Mouse (Mus musculus) intestine, embryonic 14.5 days (tissue): Measurements from ENCODE around the gene Tmem139. TPM values are rescaled to one million over a fixed set of nuclear protein-coding genes. Genes with fewer than 3 reads are reported as not detected.

Experiments
- ATAC-seq: fragments of 200-750 bp; cut with Nextera tagmentation; replicated peaks from 2 replicates; pipeline ENCODE4 v1.8.0; 2017; ENCODE audit warnings: low read depth, moderate number of reproducible peaks, moderate TSS enrichment, moderate library complexity; ENCODE audit not compliant: low FRiP score, low TSS enrichment
- DNase-seq: peaks from one replicate; pipeline ENCODE4 v3.0.0-alpha.2; 2018; ENCODE audit warnings: low spot score
- H3K27ac ChIP-seq: fragments of 300-500 bp; sonication (generic); 2 replicates; pipeline ENCODE4 v1.5.1; 2014; ENCODE audit warnings: low read depth, mild to moderate bottlenecking, control low read depth
- H3K27me3 ChIP-seq: fragments of 300-500 bp; sonication (generic); replicated peaks from 2 replicates; pipeline ENCODE4 v1.6.1; 2014; ENCODE audit warnings: low read length, control low read depth; ENCODE audit not compliant: control insufficient read depth, insufficient read depth
- H3K36me3 ChIP-seq: fragments of 300-500 bp; sonication (generic); 2 replicates; pipeline ENCODE4 v1.6.1; 2014; ENCODE audit warnings: low read length, control low read depth; ENCODE audit not compliant: control insufficient read depth, insufficient read depth
- H3K4me1 ChIP-seq: fragments of 300-500 bp; sonication (generic); replicated peaks from 2 replicates; pipeline ENCODE4 v1.6.1; 2014; ENCODE audit warnings: low read length, control low read depth, mixed read lengths; ENCODE audit not compliant: control insufficient read depth, insufficient read depth
- H3K4me2 ChIP-seq: fragments of 300-500 bp; sonication (generic); 2 replicates; pipeline ENCODE4 v1.6.1; 2014; ENCODE audit warnings: low read length
- H3K4me3 ChIP-seq: fragments of 300-500 bp; sonication (generic); 2 replicates; pipeline ENCODE4 v1.5.1; 2014; ENCODE audit warnings: low read depth, low read length, control low read depth, mixed read lengths
- H3K9ac ChIP-seq: fragments of 300-500 bp; sonication (generic); 2 replicates; pipeline ENCODE4 v1.6.1; 2014; ENCODE audit warnings: mild to moderate bottlenecking, low read length
- H3K9me3 ChIP-seq: fragments of 300-500 bp; sonication (generic); 2 replicates; pipeline ENCODE4 v1.6.1; 2016; ENCODE audit warnings: low read length, control low read depth; ENCODE audit not compliant: control insufficient read depth
- WGBS: fragments of 180-500 bp; shearing (Covaris S2); extraction: QIAGEN DNeasy Blood & Tissue Kit; methylation state at CpG from one replicate; pipeline ENCODE4 v1.1.7; 2014; 5-methylcytosine and 5-hydroxymethylcytosine counted together
- polyA plus RNA-seq: library from polyadenylated mRNA; unstranded; fragments of >200 nt; fragmentation: Nextera tagmentation; extraction: Ambion mirVana; gene quantifications from 2 replicates; pipeline ENCODE4 v1.2.1, GENCODE M21; 2014

The Tmem139 gene
- polyA plus RNA-seq, 1 experiment from 2014 or later: 2.8 TPM

- WGBS: under 1% methylated on average over 46 of the region's 51 CpGs
- H3K36me3 ChIP-seq: peaks cover 26% of the 10 kb centered on the region
- H3K9me3 ChIP-seq: no peaks in the 10 kb centered on the region
- DNase-seq: peak; percentile 97
- peak within 1 kb of the TSS; percentile 86 for H3K4me2 ChIP-seq
- H3K4me3 ChIP-seq: peak within 1 kb of the TSS; percentile 71
- H3K4me1 ChIP-seq: peaks cover 4% of the 10 kb centered on the region
- no peaks in the 10 kb centered on the region for H3K27me3 ChIP-seq
- ATAC-seq: peak; percentile 98
- peak within 1 kb of the TSS; percentile 91 for H3K9ac ChIP-seq
- peak within 1 kb of the TSS; percentile 84 for H3K27ac ChIP-seq
Observed at GRCm38 (mm10) chr6:42264626-42265312, 3.0 kb downstream of the Tmem139 start, which contains the start of gene Casp2. Gene Casp2, plus strand, starts transcription at chr6:42264985.

- H3K4me3 ChIP-seq: peak overlapping the region; percentile 71
- H3K4me1 ChIP-seq: peaks cover 4% of the 10 kb centered on the region
- peak overlapping the region; percentile 91 for H3K9ac ChIP-seq
- peaks cover 35% of the 10 kb centered on the region for H3K36me3 ChIP-seq
- no peaks in the 10 kb centered on the region for H3K27me3 ChIP-seq
- peak overlapping the region; percentile 84 for H3K27ac ChIP-seq
- WGBS: under 1% methylated on average over 21 of the region's 21 CpGs
- no peak for ATAC-seq
- H3K9me3 ChIP-seq: no peaks in the 10 kb centered on the region
- no peak for DNase-seq
- peak overlapping the region; percentile 86 for H3K4me2 ChIP-seq
Observed at GRCm38 (mm10) chr6:42265391-42266330, 3.9 kb downstream of the Tmem139 start.

GRCm38 (mm10) chr6:42270817-42271216 is 9.0 kb downstream of the Tmem139 start:
- no peak overlapping the region for H3K4me3 ChIP-seq
- no peak overlapping the region for H3K9ac ChIP-seq
- H3K4me2 ChIP-seq: no peak overlapping the region
- peaks cover 82% of the 10 kb centered on the region for H3K36me3 ChIP-seq
- ATAC-seq (no peak), DNase-seq (no peak)
- no peaks in the 10 kb centered on the region; the same call in 1 of the 2 replicates for H3K4me1 ChIP-seq
- H3K9me3 ChIP-seq: no peaks in the 10 kb centered on the region
- no peak overlapping the region for H3K27ac ChIP-seq
- no peaks in the 10 kb centered on the region for H3K27me3 ChIP-seq

DNA sequence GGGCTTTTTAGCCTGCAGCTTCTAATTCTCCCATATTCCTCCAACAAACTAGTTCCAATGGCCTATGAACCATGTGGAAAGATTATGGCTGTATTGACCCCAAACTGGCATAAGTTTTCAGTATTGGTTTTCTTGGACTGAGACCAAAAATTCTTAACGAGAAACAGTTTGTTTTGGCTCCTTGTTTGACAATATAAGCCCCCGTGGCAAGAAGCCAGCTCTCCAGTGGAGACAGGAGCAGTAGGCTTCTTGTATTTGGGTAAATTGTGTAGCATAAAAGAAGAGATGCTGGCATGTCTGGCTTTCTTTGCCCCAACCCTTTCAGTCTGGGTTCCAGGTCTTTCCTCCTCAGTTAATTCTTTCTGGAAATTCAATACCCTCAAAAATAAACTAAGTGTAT is 14.4 kb downstream of the Tmem139 start:
- no peak for DNase-seq
- no peaks in the 10 kb centered on the region for H3K4me1 ChIP-seq
- H3K27me3 ChIP-seq: no peaks in the 10 kb centered on the region
- H3K36me3 ChIP-seq: peaks cover 94% of the 10 kb centered on the region
- H3K9ac ChIP-seq: no peak overlapping the region
- no peaks in the 10 kb centered on the region for H3K9me3 ChIP-seq
- H3K4me3 ChIP-seq: no peak overlapping the region
- H3K27ac ChIP-seq: no peak overlapping the region
- H3K4me2 ChIP-seq: no peak overlapping the region
- ATAC-seq: no peak
- WGBS: 68% methylated on average over 2 of the region's 2 CpGs

- H3K4me2 ChIP-seq: no peak overlapping the region
- no peak overlapping the region for H3K27ac ChIP-seq
- H3K27me3 ChIP-seq: no peaks in the 10 kb centered on the region
- 79% methylated on average over 5 of the region's 5 CpGs for WGBS
- ATAC-seq (no peak), DNase-seq (no peak)
- H3K36me3 ChIP-seq: peaks cover 59% of the 10 kb centered on the region
- H3K4me1 ChIP-seq: no peaks in the 10 kb centered on the region
- no peak overlapping the region for H3K9ac ChIP-seq
- no peak overlapping the region for H3K4me3 ChIP-seq
- no peaks in the 10 kb centered on the region for H3K9me3 ChIP-seq
Observed at GRCm38 (mm10) chr6:42282865-42283528, 21.2 kb downstream of the Tmem139 start.

DNA sequence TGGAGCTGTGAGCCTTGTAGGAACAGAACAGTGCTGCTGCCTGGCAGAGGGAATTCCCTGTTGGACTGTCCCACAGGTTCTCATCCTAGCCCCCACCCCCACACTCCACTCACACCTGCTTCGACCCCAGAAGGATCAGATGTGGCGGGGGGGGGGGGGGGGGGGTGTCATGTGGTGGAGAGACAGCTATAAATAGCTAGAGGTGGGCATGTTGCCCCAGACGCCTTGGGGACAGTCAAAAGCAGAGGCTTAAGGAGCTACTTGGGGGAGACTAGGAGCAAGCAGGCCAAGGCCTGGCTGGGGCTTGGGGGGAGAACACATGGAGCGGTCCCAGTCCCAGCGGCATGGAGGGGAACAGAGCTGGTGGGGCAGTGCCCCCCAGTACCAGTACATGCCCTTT is 24.7 kb downstream of the Tmem139 start, which contains the start of gene Clcn1:
TSS of gene Clcn1 (plus strand) at position 238 of the 400 bp plus-strand sequence.
- Histone ChIP-seq H3K27ac (no peak within 1 kb of the TSS), H3K4me2 (no peak within 1 kb of the TSS), H3K27me3 (no peaks in the 10 kb centered on the region), H3K36me3 (peaks cover 26% of the 10 kb centered on the region), H3K9me3 (no peaks in the 10 kb centered on the region), H3K9ac (no peak within 1 kb of the TSS), H3K4me1 (no peaks in the 10 kb centered on the region), H3K4me3 (no peak within 1 kb of the TSS)
- DNase-seq (no peak), ATAC-seq (no peak)
- 71% methylated on average over 4 of the region's 5 CpGs for WGBS

DNA sequence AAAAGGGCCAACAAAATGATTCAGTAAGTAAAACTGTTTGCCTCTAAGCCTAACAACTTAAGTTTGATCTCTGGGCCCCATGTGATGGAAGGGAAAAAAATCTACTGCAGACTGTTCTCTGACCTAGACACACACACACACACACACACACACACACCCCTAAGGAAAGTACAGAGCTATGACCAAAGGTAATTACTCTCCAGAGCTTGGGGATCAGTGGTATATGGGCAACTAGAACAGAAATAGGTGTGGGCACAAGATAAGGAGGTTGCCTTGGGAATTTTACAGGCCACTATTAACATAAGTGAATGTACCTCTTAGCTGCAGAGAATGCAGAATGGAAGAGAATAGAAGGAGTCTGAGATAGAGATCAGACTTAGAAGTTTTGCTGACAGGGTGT is 25.8 kb downstream of the Tmem139 start:
- H3K4me3 ChIP-seq: no peak overlapping the region
- DNase-seq (no peak), ATAC-seq (no peak)
- no peaks in the 10 kb centered on the region for H3K9me3 ChIP-seq
- H3K27ac ChIP-seq: no peak overlapping the region
- H3K4me1 ChIP-seq: no peaks in the 10 kb centered on the region
- no peak overlapping the region for H3K4me2 ChIP-seq
- no peak overlapping the region for H3K9ac ChIP-seq
- H3K27me3 ChIP-seq: no peaks in the 10 kb centered on the region
- peaks cover 15% of the 10 kb centered on the region for H3K36me3 ChIP-seq

- ATAC-seq: no peak
- H3K9me3 ChIP-seq: no peaks in the 10 kb centered on the region
- H3K4me3 ChIP-seq: no peak overlapping the region
- no peak overlapping the region for H3K4me2 ChIP-seq
- H3K4me1 ChIP-seq: no peaks in the 10 kb centered on the region
- H3K36me3 ChIP-seq: no peaks in the 10 kb centered on the region
- no peak overlapping the region for H3K27ac ChIP-seq
- no peak for DNase-seq
- no peaks in the 10 kb centered on the region for H3K27me3 ChIP-seq
- H3K9ac ChIP-seq: no peak overlapping the region
- WGBS: 84% methylated on average over 6 of the region's 6 CpGs
Observed at GRCm38 (mm10) chr6:42293327-42293726, 31.6 kb downstream of the Tmem139 start.
